Mouse (Mus musculus) mouse trophoblast stem cell (cell line): ENCODE data around the gene Srpk1.

Experiments
- in situ Hi-C, 2 experiments: fragments of 300-500 bp; cut with MseI, MboI; formaldehyde crosslinking; loops; 2 replicates in 1 of 2; 3 replicates in 1 of 2; pipeline ENCODE4 v1.15.1; 2025

Srpk1 gene

GRCm38 (mm10) chr17:28613096-28613495 is 9.4 kb downstream of the Srpk1 start:
- in situ Hi-C loops: no loop called here

DNA sequence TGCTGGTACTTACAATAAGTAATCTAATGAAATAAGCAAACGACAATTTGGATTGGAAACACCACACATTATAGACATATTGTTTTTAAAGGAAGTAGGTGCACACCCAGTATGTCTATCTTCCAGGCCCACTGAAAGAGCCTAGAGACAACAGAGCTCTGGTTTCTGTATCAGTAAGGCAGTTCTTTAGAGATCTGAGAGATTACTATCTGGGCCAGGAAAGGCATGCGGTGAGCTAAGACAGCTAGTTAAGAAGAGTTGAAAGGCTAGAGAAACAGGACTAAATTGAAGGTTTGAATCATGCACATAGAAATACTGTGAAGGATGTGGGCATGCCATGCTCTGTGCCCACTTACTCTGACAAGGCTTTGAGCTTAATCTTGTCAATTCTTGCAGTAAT is 9.9 kb downstream of the Srpk1 start:
- in situ Hi-C loops: no loop called here

DNA sequence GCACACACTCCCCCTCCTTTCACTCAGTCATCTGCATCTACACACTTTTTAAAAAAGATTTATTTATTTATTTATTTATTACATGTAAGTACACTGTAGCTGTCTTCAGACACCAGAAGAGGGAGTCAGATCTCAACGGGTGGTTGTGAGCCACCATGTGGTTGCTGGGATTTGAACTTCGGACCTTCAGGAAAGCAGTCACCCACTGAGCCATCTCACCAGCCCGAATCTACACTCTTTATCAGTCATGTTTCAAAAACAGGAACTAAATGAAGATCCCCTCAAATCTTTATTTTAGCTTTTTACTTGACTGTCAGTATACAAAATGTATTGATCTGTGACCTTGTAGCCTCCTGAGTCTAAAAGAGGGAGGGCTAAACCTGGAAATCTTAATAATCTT is 13.0 kb downstream of the Srpk1 start:
- in situ Hi-C loops: no loop called here

DNA sequence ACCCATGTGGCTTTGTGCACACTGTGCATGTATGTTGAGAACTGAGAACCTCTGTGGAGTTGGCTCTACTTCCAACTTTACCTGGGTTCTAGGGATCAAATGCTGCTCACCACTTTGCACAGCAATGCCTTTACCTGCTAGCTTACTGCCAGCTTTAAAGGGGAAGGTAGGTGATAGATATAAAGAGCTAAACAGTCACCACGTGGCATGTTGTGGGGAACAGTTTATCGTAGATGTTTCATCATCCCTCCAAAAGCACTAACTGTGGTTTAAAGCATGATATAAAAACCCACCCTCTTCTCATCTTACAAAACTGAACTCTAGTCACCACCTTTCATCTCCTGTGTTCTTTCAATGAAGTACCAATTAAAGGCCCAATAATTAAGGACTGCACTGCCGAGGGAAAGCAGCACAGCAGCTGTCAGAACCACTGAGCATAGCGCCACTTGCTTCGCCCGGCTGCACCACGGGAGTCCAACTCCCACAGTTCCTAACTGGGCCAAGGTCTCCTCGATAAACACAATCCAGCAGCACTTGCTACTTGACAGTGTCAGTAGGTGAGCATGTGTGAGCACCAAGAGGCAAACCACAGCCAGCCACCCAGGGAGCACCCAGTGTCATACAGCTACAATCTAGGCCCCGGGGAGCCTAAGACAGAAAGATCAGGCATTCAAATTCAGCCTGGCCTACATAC is 20.8 kb downstream of the Srpk1 start:
- in situ Hi-C loops: no loop called here

GRCm38 (mm10) chr17:28600780-28601179 is 21.7 kb downstream of the Srpk1 start:
- in situ Hi-C loops: no loop called here

GRCm38 (mm10) chr17:28593965-28594364 is 28.5 kb downstream of the Srpk1 start:
- in situ Hi-C loops: no loop called here

- in situ Hi-C loops: no loop called here
These were observed 29.5 kb downstream of the Srpk1 start for GRCm38 (mm10) chr17:28592998-28593397.

DNA sequence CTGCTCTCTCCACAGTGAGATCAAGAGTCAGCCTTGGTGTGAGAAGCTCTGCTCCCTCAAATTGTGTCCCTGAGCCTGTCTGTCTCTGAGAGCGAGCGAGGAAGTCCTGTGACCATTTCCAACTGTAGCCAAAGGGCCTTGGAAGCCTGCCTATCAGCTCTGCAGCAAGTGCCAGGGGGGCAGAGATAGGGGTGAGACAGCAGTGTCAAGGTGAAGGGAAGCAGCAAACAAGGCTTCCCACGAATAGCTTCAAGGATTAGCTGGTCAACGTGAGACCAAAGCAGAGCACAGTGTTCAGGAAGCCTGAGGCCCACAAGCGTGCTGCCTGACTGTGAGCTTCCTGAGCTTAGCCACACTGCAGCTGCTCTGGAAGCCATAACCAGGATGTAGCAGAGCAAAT is 31.0 kb downstream of the Srpk1 start:
- in situ Hi-C loops: no loop called here

DNA sequence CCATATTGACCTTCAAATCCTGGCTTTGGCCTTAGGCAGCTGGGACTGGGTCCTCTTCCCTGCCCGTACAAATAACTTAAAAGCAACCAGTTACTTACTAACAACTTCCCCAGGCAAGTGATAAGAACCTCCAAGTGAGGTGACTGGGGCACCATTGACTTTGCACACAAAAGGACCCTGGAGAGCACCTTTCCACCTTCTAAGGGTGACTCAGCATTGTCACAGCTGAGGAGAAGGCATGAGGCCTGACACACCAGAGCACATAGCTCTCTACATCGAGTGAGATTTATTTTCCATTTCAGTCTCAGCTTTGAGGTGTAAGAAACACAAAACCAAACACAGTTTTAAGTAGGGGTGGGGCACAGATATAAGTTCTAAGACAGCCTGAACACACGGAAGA is 31.9 kb downstream of the Srpk1 start:
- in situ Hi-C loops: no loop called here

- in situ Hi-C loops: no loop called here
These were observed 33.9 kb downstream of the Srpk1 start for GRCm38 (mm10) chr17:28588591-28588990.

- in situ Hi-C loops: no loop called here
These were observed 36.0 kb downstream of the Srpk1 start for GRCm38 (mm10) chr17:28586509-28586908.

DNA sequence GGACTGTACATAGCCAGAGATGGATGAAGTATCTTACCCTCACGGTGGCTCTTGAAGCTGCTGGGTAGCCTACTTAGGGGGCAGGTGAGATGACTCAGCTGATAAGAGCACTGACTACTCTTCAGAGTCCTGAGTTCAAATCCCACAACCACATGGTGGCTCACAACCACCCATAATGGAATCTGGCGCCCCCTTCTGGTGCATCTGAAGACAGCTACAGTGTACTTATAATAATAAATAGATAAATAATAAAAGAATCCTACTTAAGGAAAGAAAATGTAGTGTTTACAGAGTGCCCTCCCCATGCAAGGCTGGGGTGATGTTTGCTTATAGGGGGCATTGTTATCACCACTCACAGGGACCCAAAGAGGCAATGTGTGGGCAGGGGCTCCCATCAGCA is 41.5 kb downstream of the Srpk1 start:
- in situ Hi-C loops: no loop called here

DNA sequence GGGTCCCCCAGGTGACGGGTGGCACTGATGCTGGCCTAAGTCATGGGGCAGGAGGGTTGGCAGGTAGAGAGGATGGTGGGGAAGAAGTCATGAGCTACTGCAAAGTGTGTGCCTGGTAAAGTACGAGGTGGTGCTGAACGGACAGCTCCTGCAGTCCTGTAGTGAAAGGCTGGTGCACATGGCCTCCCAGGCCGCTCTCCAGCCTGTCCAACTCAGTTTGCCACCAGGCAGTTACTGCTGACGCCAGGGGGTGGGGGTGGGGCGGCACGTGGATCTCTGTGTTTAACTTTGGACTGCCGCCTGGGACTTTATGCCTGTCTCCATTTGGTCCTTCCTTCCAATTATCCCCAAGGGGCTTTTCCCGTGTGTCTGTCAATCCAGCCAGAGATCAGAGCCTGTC is 42.1 kb downstream of the Srpk1 start:
- in situ Hi-C loops: no loop called here

DNA sequence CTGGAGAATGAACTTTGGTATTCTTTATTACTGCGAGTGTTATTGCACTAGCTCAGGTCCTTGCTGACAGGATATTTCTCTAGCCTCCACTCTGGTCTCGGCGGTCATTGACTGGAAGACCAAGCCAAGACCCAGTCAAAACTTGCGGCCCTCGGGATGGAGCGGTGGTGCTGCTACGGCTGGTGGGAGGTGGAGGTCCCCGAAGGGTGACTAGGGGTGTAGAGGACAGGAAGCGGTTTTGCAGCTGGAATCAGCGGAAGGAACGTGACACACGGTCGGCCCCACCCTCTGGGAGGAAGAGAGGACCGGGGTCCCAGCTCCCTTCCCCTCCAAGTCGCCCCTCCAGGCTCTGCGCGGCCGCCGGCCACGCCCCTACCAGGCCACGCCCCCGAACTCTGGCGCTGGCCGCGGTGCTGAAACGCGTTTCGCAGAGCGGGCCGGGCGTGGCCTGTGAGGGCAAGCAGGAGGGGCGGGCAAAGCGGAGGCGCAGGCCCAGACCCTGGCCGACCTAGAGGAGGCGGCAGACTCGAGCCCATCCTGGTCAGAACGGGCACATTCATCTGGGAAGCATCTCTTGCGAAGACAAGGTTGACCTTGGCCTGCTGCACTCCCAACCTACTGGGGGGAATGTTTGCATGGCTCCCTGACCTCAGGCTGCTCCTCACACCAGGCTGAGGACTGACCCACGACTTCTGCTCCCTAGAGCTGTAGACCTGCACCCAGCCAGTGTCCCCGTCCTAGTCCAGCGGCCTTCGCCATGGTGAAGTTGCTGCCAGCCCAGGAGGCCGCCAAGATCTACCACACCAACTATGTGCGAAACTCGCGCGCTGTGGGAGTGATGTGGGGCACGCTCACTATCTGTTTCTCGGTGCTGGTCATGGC is 47.0 kb downstream of the Srpk1 start, which contains the start of gene Lhfpl5:
Gene Lhfpl5 (plus strand): TSS at position 398 of the 882 bp plus-strand sequence.
- in situ Hi-C loops: no loop called here

GRCm38 (mm10) chr17:28572941-28573340 is 49.6 kb downstream of the Srpk1 start:
- in situ Hi-C loops: no loop called here

DNA sequence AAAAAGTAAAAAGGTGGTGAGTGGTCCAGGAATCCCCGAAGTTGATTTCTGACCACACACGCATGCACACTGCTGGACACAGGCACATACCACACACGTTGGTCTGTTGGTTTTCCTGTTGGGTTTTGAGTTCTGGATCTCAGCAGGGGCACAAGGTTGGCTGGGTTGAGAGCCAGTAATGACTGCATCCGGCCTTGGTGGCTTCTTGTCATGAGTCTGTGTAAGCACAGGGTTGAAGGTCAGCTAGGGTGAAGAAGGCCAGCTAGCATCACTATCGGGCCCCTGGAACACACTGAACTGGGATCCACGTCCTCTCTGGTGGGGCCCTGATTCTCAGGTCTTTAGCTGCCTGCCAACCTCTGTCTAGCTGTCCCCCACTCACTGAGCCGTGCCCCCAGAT is 50.0 kb downstream of the Srpk1 start:
- in situ Hi-C loops: no loop called here

- in situ Hi-C loops: no loop called here
These were observed 50.6 kb downstream of the Srpk1 start for GRCm38 (mm10) chr17:28571868-28572267.

- in situ Hi-C loops: no loop called here
These were observed 55.0 kb downstream of the Srpk1 start for GRCm38 (mm10) chr17:28567541-28567940.

- in situ Hi-C loops: no loop called here
These were observed 57.3 kb downstream of the Srpk1 start for GRCm38 (mm10) chr17:28565181-28565580.

DNA sequence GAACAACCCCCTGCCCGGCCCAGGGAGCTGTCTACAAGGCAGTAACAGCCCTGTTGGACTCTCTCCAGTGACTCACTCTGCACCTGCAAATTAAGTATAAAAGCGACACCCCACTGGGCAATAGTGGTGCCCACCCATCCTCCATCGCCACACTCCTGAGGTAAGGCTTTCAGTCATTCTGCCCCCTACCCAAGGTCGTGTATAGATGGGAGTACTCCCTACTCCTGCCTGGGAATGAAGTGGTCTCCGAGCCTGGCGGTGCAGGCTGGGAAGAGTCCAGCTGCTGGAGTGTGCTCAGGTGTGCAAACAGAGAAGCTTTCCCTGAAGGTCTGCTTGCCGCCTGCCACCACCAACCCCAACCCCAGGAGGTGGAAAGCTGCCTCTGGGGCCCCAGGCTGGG is 60.9 kb downstream of the Srpk1 start:
- in situ Hi-C loops: no loop called here

DNA sequence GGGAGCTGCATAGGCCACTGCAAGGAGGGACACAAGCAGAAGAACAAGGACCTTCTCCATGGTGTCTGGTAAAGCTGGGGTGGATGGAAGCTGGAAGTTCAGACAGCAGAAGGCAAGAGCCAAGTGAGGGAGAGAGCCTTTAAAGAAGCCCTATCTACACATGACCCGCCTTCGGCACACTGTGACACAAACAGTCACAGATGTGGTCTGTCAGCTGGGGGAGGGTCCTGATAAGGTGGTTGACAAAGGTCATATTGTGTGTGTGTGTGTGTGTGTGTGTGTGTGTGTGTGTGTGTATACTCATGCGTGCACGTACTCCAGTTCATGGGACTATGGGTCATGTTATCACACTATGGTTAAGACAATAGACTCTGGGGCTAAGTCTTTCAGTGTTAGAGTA is 61.9 kb downstream of the Srpk1 start, which contains the start of gene Clps:
Gene Clps (minus strand): TSS at position 169 of the 400 bp plus-strand sequence.
- in situ Hi-C loops: no loop called here

DNA sequence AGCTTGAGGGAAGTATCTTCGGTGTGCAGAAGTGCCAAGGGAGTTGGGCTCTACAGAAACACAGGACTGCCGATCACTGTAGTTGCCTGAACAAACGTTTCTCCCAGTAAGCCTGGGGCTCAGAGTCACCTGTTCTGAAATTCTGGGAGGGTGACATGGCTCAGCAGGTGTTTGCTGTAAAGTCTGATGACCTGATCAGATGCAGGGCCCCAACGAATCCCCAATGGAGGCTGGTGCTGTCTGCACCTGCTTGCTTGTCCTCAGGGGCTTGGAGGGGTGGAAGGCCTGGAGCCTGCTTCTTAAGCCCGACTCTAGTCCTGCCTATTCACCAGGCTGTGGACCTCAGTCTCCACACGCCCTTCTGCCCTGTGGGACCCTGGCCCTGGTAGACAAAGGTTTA is 64.7 kb downstream of the Srpk1 start:
- in situ Hi-C loops: no loop called here
